Mouse (Mus musculus): ENCODE measurements around the gene Dyx1c1.
A peak's percentile ranks its signal among the peaks of the same experiment; 100 is the strongest.

The Dyx1c1 gene

GRCm38 (mm10) chr9:72974734-72975133 is 16.1 kb downstream of the Dyx1c1 start:
- DNase-seq: no peak

GRCm38 (mm10) chr9:72975242-72975641 is 16.7 kb downstream of the Dyx1c1 start:
- DNase-seq: no peak

GRCm38 (mm10) chr9:72983066-72983465 is 24.5 kb downstream of the Dyx1c1 start:
- DNase-seq: no peak

GRCm38 (mm10) chr9:72985250-72986220 is 26.9 kb downstream of the Dyx1c1 start, which contains the start of the genes Ccpg1os and Ccpg1:
TSS of gene Ccpg1os (minus strand) at chr9:72985382.
TSS of gene Ccpg1 (plus strand) at chr9:72985429.
- DNase-seq: peak; percentile 96 to 97

GRCm38 (mm10) chr9:72987703-72988102 is 29.1 kb downstream of the Dyx1c1 start:
- no peak for DNase-seq

- DNase-seq: no peak
These were observed 30.1 kb downstream of the Dyx1c1 start for GRCm38 (mm10) chr9:72988706-72989105.

GRCm38 (mm10) chr9:72991420-72991819 is 32.8 kb downstream of the Dyx1c1 start:
- no peak for DNase-seq

- DNase-seq: no peak
These were observed 34.0 kb downstream of the Dyx1c1 start for GRCm38 (mm10) chr9:72992576-72992975.

- no peak for DNase-seq
These were observed 37.6 kb downstream of the Dyx1c1 start for GRCm38 (mm10) chr9:72996167-72996566.

- DNase-seq: no peak
These were observed 38.2 kb downstream of the Dyx1c1 start for GRCm38 (mm10) chr9:72996806-72997205.

- DNase-seq: no peak
These were observed 41.9 kb downstream of the Dyx1c1 start for GRCm38 (mm10) chr9:73000487-73000886.

- DNase-seq: no peak
These were observed 42.9 kb downstream of the Dyx1c1 start for GRCm38 (mm10) chr9:73001314-73002011.

- DNase-seq: peak in 1 of 2 experiments; percentile 38
These were observed 43.6 kb downstream of the Dyx1c1 start for GRCm38 (mm10) chr9:73002177-73002576.

- DNase-seq: no peak
These were observed 45.5 kb downstream of the Dyx1c1 start for GRCm38 (mm10) chr9:73004076-73004475.

- DNase-seq: no peak
These were observed 46.5 kb downstream of the Dyx1c1 start for GRCm38 (mm10) chr9:73005106-73005505.

GRCm38 (mm10) chr9:73006175-73006574 is 47.6 kb downstream of the Dyx1c1 start:
- no peak for DNase-seq

GRCm38 (mm10) chr9:73008384-73008783 is 49.8 kb downstream of the Dyx1c1 start:
- DNase-seq: no peak

GRCm38 (mm10) chr9:73012629-73013028 is 54.0 kb downstream of the Dyx1c1 start:
- no peak for DNase-seq

- DNase-seq: no peak
These were observed 56.1 kb downstream of the Dyx1c1 start for GRCm38 (mm10) chr9:73014724-73015123.

GRCm38 (mm10) chr9:73019841-73020240 is 61.3 kb downstream of the Dyx1c1 start:
- DNase-seq: peak; percentile 63 to 77

GRCm38 (mm10) chr9:73020566-73021097 is 62.0 kb downstream of the Dyx1c1 start:
- DNase-seq: no peak
